ENCODE assay signal across 26 mouse cellular contexts in genomic region chr2:36172574-36172973, GRCm38 (mm10). TPM values are rescaled to one million over a fixed set of nuclear protein-coding genes. Genes with fewer than 3 reads are reported as not detected.
DNase-seq lines count a peak whose midpoint lies in the region; ATAC-seq and TF ChIP-seq lines count a peak whose summit lies in the region.
"Had no signal": no experiment of that assay in that cellular context is flagged by ENCODE, and none has a peak within 500 bp of the region (broad histone marks: within the 10 kb centered on the region; RNA-seq: fewer than 3 reads in every experiment).

No protein-coding gene starts in this region.

- WGBS in kidney, embryonic 16.5 days: 73% methylated on average over 3 of the region's 3 CpGs
- 60% methylated on average over 3 of the region's 3 CpGs for WGBS in lung, embryonic 16.5 days

- 0 out of 2 replicates have a peak, but pooled peaks cover 11% of the 10 kb centered on the region for H3K4me1 ChIP-seq in kidney, embryonic 16.5 days (ENCODE audit: insufficient read depth, low read length)
- peaks cover 11% of the 10 kb centered on the region for H3K4me1 ChIP-seq in lung, embryonic 16.5 days (replicated peaks; ENCODE audit: control insufficient read depth, insufficient read depth, low read length)
- H3K4me1 ChIP-seq: forebrain, embryonic 10.5 days; hindbrain, embryonic 15.5 days; midbrain, embryonic 15.5 days; neural tube, embryonic 12.5 days had no signal

- no peak for ATAC-seq in kidney, embryonic 16.5 days (ENCODE audit: low FRiP score, low TSS enrichment)
- peak; percentile 74 for ATAC-seq in lung, embryonic 16.5 days (ENCODE audit: low read depth)
- ATAC-seq: forebrain, embryonic 16.5 days; midbrain, embryonic 15.5 days had no signal

- no peaks in the 10 kb centered on the region for H3K9me3 ChIP-seq in kidney, embryonic 16.5 days (ENCODE audit: low read length)
- no peaks in the 10 kb centered on the region for H3K9me3 ChIP-seq in lung, embryonic 16.5 days (ENCODE audit: control insufficient read depth, low read length)
- H3K9me3 ChIP-seq: forebrain, embryonic 10.5 days; hindbrain, embryonic 15.5 days; megakaryocyte, embryonic 14.5 days; midbrain, embryonic 15.5 days; neural tube, embryonic 12.5 days had no signal

- TF ChIP-seq CTCF in gastrocnemius, adult 2 months (IDR thresholded peaks at IDR 0.05): no peak

- H3K4me3 ChIP-seq in gastrocnemius, adult 2 months: no peak overlapping the region
- no peak overlapping the region for H3K4me3 ChIP-seq in kidney, embryonic 16.5 days (ENCODE audit: low read length)
- H3K4me3 ChIP-seq in lung, embryonic 16.5 days (ENCODE audit: low read length): no peak overlapping the region
- H3K4me3 ChIP-seq: forebrain, embryonic 10.5 days; heart, adult 2 months; hindbrain, embryonic 15.5 days; megakaryocyte, embryonic 14.5 days; midbrain, embryonic 15.5 days; neural tube, embryonic 12.5 days had no signal

- H3K9ac ChIP-seq in kidney, embryonic 16.5 days (replicated peaks; ENCODE audit: low read length): no peak overlapping the region
- no peak overlapping the region for H3K9ac ChIP-seq in lung, embryonic 16.5 days (ENCODE audit: low read length)
- H3K9ac ChIP-seq: hindbrain, embryonic 15.5 days; liver, embryonic 14.5 days; midbrain, embryonic 15.5 days; neural tube, embryonic 12.5 days had no signal

- no peak overlapping the region for H3K4me2 ChIP-seq in kidney, embryonic 16.5 days (replicated peaks; ENCODE audit: low read depth, low read length)
- no peak overlapping the region for H3K4me2 ChIP-seq in lung, embryonic 16.5 days (ENCODE audit: low read depth, low read length)
- H3K4me2 ChIP-seq: hindbrain, embryonic 15.5 days; midbrain, embryonic 15.5 days; neural tube, embryonic 12.5 days had no signal

- intact Hi-C loops in gastrocnemius, adult 2 months (cut with DNase I): no loop called here
- intact Hi-C loops in gastrocnemius, postnatal 36 days (cut with DNase I): no loop called here

- H3K27me3 ChIP-seq in kidney, embryonic 16.5 days (ENCODE audit: insufficient read depth, low read length): no peaks in the 10 kb centered on the region
- H3K27me3 ChIP-seq in lung, embryonic 16.5 days (ENCODE audit: control insufficient read depth, insufficient read depth, low read depth, low read length): no peaks in the 10 kb centered on the region
- H3K27me3 ChIP-seq: hindbrain, embryonic 15.5 days; megakaryocyte, embryonic 14.5 days; midbrain, embryonic 15.5 days; neural tube, embryonic 12.5 days had no signal

- H3K36me3 ChIP-seq in kidney, embryonic 16.5 days (ENCODE audit: insufficient read depth, low read length): peaks cover 3% of the 10 kb centered on the region
- 0 out of 2 replicates have a peak, but pooled peaks cover 4% of the 10 kb centered on the region for H3K36me3 ChIP-seq in lung, embryonic 16.5 days (ENCODE audit: control insufficient read depth, insufficient read depth, low read length)
- H3K36me3 ChIP-seq: midbrain, embryonic 15.5 days had no signal

- DNase-seq in gastrocnemius, adult 2 months: no peak
- DNase-seq in gastrocnemius, postnatal 36 days: no peak
- DNase-seq in kidney, postnatal 4 days: peak; percentile 9 to 15
- DNase-seq in lung, postnatal 36 days: no peak
- DNase-seq in lung, postnatal 4 days: peak; percentile 31 to 60
- DNase-seq: adrenal gland, postnatal 10 days; cerebellum, adult 8-10 months; cerebellum, postnatal 36 days; embryo, embryonic 11 days; gastrocnemius, postnatal 14 days; heart, postnatal 4 days; kidney, adult 9 months; right cerebral cortex, postnatal 14 days; thymus, adult 2 months; thymus, postnatal 4 days had no signal

- peak overlapping the region; percentile 20; the same call in 1 of the 2 replicates for H3K27ac ChIP-seq in gastrocnemius, adult 2 months
- H3K27ac ChIP-seq in kidney, embryonic 16.5 days (ENCODE audit: low read length): no peak overlapping the region
- H3K27ac ChIP-seq in lung, embryonic 16.5 days (ENCODE audit: low read length): peak overlapping the region; percentile 75
- H3K27ac ChIP-seq: forebrain, embryonic 10.5 days; heart, adult 2 months; hindbrain, embryonic 15.5 days; liver, embryonic 14.5 days; midbrain, embryonic 15.5 days; neural tube, embryonic 12.5 days; stomach, postnatal 0 days had no signal

RNA-seq across cellular contexts. Expression of gene Rbm18, which starts 36.0 kb away (rescaled TPM):
- total RNA-seq in gastrocnemius, adult 2 months (2021): 10 to 100 TPM; 31.9 to 33.5 TPM
- 10 to 100 TPM; 28.9 to 31.1 TPM for total RNA-seq in gastrocnemius, postnatal 36 days (2021)
- polyA plus RNA-seq in kidney, embryonic 16.5 days (2015; fragmentation: Nextera tagmentation; extraction: Ambion mirVana): 74.5 and 75.4 TPM in 2 replicates
- 73.5 and 75.4 TPM in 2 replicates for polyA plus RNA-seq in lung, embryonic 16.5 days (2015; fragmentation: Nextera tagmentation; extraction: Ambion mirVana)

RNA-seq across cellular contexts. Expression of gene Mrrf, which starts 36.4 kb away (rescaled TPM):
- 10 to 100 TPM; 15.8 to 16.7 TPM for total RNA-seq in gastrocnemius, adult 2 months (2021)
- total RNA-seq in gastrocnemius, postnatal 36 days (2021): 10 to 100 TPM; 13.5 to 18.8 TPM
- polyA plus RNA-seq in kidney, embryonic 16.5 days (2015; fragmentation: Nextera tagmentation; extraction: Ambion mirVana): 27.3 and 31.7 TPM in 2 replicates
- polyA plus RNA-seq in lung, embryonic 16.5 days (2015; fragmentation: Nextera tagmentation; extraction: Ambion mirVana): 30.3 TPM in 2 replicates

RNA-seq across cellular contexts. Expression of gene Ptgs1, which starts 57.7 kb away (rescaled TPM):
- total RNA-seq in gastrocnemius, adult 2 months (2021): 1 to 10 TPM; 3.9 to 5.5 TPM
- total RNA-seq in gastrocnemius, postnatal 36 days (2021): 1 to 10 TPM; 3.2 to 3.7 TPM
- 39.9 and 40.1 TPM in 2 replicates for polyA plus RNA-seq in kidney, embryonic 16.5 days (2015; fragmentation: Nextera tagmentation; extraction: Ambion mirVana)
- 76.1 and 83.5 TPM in 2 replicates for polyA plus RNA-seq in lung, embryonic 16.5 days (2015; fragmentation: Nextera tagmentation; extraction: Ambion mirVana)

Comparison
In these comparisons a context has a peak if more than half of its experiments do, and no peak if none do; other contexts are left out.
1. DNase-seq: peak in kidney, postnatal 4 days (2 of 2) and lung, postnatal 4 days (2 of 2); none in gastrocnemius, adult 2 months (single experiment), gastrocnemius, postnatal 36 days (0 of 2) and lung, postnatal 36 days (single experiment).